Mouse (Mus musculus) heart, postnatal 0 days (tissue): Measurements from ENCODE around the gene Psmb5. TPM values are rescaled to one million over a fixed set of nuclear protein-coding genes. Genes with fewer than 3 reads are reported as not detected.

Source experiments
- ATAC-seq: fragments of 200-750 bp; cut with Nextera tagmentation; 2 replicates; pipeline ENCODE4 v1.8.0; 2017; ENCODE audit warnings: low read depth, moderate number of reproducible peaks, moderate library complexity; ENCODE audit not compliant: insufficient read depth
- DNase-seq: peaks from one replicate; pipeline ENCODE4 v3.0.0-alpha.2; 2016; ENCODE audit warnings: low spot score
- H3K27ac ChIP-seq: fragments of 300-500 bp; sonication (generic); 2 replicates; pipeline ENCODE4 v1.5.1; 2014; ENCODE audit warnings: low read depth, mild to moderate bottlenecking
- H3K27me3 ChIP-seq: fragments of 300-500 bp; sonication (generic); 2 replicates; pipeline ENCODE4 v1.6.1; 2014; ENCODE audit warnings: low read length, mixed read lengths; ENCODE audit not compliant: control insufficient read depth, insufficient read depth
- H3K36me3 ChIP-seq: fragments of 300-500 bp; sonication (generic); replicated peaks from 2 replicates; pipeline ENCODE4 v1.6.1; 2014; ENCODE audit warnings: low read length, mixed read lengths; ENCODE audit not compliant: control insufficient read depth, insufficient read depth
- H3K4me1 ChIP-seq: fragments of 300-500 bp; sonication (generic); 2 replicates; pipeline ENCODE4 v1.6.1; 2014; ENCODE audit warnings: antibody characterized with exemption; ENCODE audit not compliant: control insufficient read depth, insufficient read depth
- H3K4me2 ChIP-seq: fragments of 300-500 bp; sonication (generic); 2 replicates; pipeline ENCODE4 v1.6.1; 2014; ENCODE audit warnings: low read depth, mild to moderate bottlenecking, low read length, moderate library complexity
- H3K4me3 ChIP-seq: fragments of 300-500 bp; sonication (generic); 2 replicates; pipeline ENCODE4 v1.5.1; 2014; ENCODE audit warnings: low read depth, low read length
- H3K9ac ChIP-seq: fragments of 300-500 bp; sonication (generic); replicated peaks from 2 replicates; pipeline ENCODE4 v1.6.1; 2014; ENCODE audit warnings: low read depth, low read length, mixed read lengths
- H3K9me3 ChIP-seq: fragments of 300-500 bp; sonication (generic); replicated peaks from 2 replicates; pipeline ENCODE4 v1.6.1; 2016; ENCODE audit warnings: low read length; ENCODE audit not compliant: control insufficient read depth
- CTCF ChIP-seq: IDR thresholded peaks from 2 replicates; pipeline ENCODE4 v1.5.1; 2016; ENCODE audit warnings: antibody characterized with exemption, control low read depth, low read depth
- EP300 ChIP-seq: IDR thresholded peaks from 2 replicates; pipeline ENCODE4 v1.6.1; 2016; ENCODE audit warnings: antibody characterized with exemption, low read depth
- WGBS: fragments of 180-500 bp; shearing (Covaris S2); extraction: QIAGEN DNeasy Blood & Tissue Kit; methylation state at CpG from one replicate; pipeline ENCODE4 v1.1.7; 2014; 5-methylcytosine and 5-hydroxymethylcytosine counted together
- polyA plus RNA-seq: library from polyadenylated mRNA; unstranded; fragments of >200 nt; fragmentation: Nextera tagmentation; extraction: Ambion mirVana; gene quantifications from 2 replicates; pipeline ENCODE4 v1.2.1, GENCODE M21; 2015
- total RNA-seq: library from RNA; depleted of rRNA; stranded (reverse); fragments of >200 nt; gene quantifications from 2 replicates; pipeline ENCODE4 v1.2.3, GENCODE M21; 2014; ENCODE audit warnings: low replicate concordance; rRNA removed

Gene Psmb5
- total RNA-seq: 207 TPM in 2 replicates
- 342 and 350 TPM in 2 replicates for polyA plus RNA-seq

DNA sequence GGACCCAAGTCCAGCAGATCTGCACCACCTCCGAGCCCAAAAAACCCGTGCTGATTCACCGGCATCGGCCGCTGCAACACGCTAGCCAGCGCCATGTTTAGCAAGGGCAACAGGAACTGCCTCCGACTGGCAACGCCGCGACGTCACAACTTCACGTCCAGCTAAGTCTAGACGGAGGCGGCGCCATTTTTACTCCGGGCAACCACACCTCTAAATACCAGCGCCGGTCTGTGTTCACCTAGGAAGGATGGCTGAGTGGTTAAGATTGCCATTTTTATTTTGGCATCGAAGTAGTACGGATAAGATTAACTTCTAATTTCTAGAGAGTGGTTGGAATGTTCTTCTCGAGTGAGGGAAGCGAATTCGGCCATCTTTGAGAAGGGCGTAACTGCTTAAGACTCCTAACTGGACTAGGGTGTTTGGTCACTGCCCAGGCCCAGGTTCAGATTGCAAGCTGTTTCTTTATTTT is at the start of gene Psmb5:
Gene Psmb5 (minus strand): TSS at position 126 of the 469 bp plus-strand sequence.
- H3K9ac ChIP-seq: peak within 1 kb of the TSS; percentile 81
- under 1% methylated on average over 25 of the region's 25 CpGs for WGBS
- H3K4me2 ChIP-seq: peak within 1 kb of the TSS; percentile 93
- TF ChIP-seq EP300 (0 out of 2 replicates have a peak, but pooled peaks have one; percentile 30), CTCF (no peak)
- peaks cover 22% of the 10 kb centered on the region for H3K36me3 ChIP-seq
- peaks cover 4% of the 10 kb centered on the region; the same call in 1 of the 2 replicates for H3K4me1 ChIP-seq
- DNase-seq: peak; percentile 92
- H3K27ac ChIP-seq: peak within 1 kb of the TSS; percentile 74
- no peaks in the 10 kb centered on the region for H3K27me3 ChIP-seq
- no peaks in the 10 kb centered on the region for H3K9me3 ChIP-seq
- ATAC-seq: peak; percentile 90
- H3K4me3 ChIP-seq: peak within 1 kb of the TSS; percentile 75

DNA sequence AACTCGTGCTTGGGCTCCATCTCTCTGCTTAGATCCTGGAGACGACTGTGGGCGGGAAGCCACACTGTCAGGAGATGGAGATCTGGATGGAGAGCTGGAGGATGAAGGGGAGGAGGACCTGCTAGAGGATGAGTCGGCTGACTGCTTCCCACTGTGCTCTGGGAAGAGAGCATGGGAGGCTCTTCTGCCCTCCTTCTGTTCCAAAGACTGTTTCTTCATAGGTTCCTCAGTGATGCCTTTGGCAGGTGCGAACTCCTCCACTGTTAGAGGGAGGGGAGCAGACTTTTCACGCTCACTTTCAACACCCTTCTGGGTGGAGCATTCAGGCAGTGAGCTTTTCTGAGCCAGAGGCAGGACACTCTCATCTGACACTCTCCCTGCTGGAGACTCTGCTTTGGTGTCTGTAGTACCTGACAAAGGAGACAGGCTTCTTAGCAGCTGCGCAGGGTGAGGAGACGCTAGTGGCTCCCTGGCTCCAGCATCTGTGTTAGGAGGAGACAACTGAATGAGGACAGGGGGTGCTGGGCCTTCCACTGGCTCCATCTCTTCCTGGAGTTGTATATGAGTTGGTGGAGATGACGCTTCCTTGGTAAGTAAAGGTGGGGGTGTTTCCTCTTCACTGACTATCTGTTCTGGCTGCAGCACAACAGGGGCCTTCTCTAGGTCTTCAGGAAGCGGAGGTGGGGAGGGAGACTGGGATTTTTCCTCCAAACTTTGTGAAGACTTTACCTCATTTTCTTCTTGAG is 46.8 kb upstream of the Psmb5 start:
- no peaks in the 10 kb centered on the region for H3K27me3 ChIP-seq
- H3K4me3 ChIP-seq: no peak overlapping the region
- peaks cover 93% of the 10 kb centered on the region for H3K36me3 ChIP-seq
- no peak for ATAC-seq
- TF ChIP-seq EP300: no peak
- TF ChIP-seq CTCF: no peak
- H3K4me1 ChIP-seq: no peaks in the 10 kb centered on the region
- no peak for DNase-seq
- no peaks in the 10 kb centered on the region for H3K9me3 ChIP-seq
- H3K27ac ChIP-seq: no peak overlapping the region
- 87% methylated on average over 10 of the region's 10 CpGs for WGBS
- H3K9ac ChIP-seq: no peak overlapping the region
- H3K4me2 ChIP-seq: no peak overlapping the region

- DNase-seq (no peak), ATAC-seq (no peak)
- Histone ChIP-seq H3K4me2 (no peak overlapping the region), H3K27me3 (no peaks in the 10 kb centered on the region), H3K4me3 (no peak overlapping the region), H3K4me1 (no peaks in the 10 kb centered on the region), H3K9ac (no peak overlapping the region), H3K27ac (no peak overlapping the region), H3K9me3 (no peaks in the 10 kb centered on the region), H3K36me3 (peaks cover 96% of the 10 kb centered on the region)
- no peak for TF ChIP-seq EP300
- no peak for TF ChIP-seq CTCF
- 89% methylated on average over 2 of the region's 2 CpGs for WGBS
These were observed 42.2 kb upstream of the Psmb5 start for GRCm38 (mm10) chr14:54660009-54660408.

GRCm38 (mm10) chr14:54653496-54653895 is 35.7 kb upstream of the Psmb5 start:
- TF ChIP-seq CTCF: 0 out of 2 replicates have a peak, but pooled peaks have one; percentile 4
- no peak for TF ChIP-seq EP300
- H3K27me3 ChIP-seq: no peaks in the 10 kb centered on the region
- peak overlapping the region; percentile 69 for H3K4me3 ChIP-seq
- H3K9me3 ChIP-seq: no peaks in the 10 kb centered on the region
- peak overlapping the region; percentile 79 for H3K9ac ChIP-seq
- H3K4me2 ChIP-seq: peak overlapping the region; percentile 86
- H3K4me1 ChIP-seq: peaks cover 6% of the 10 kb centered on the region
- peak overlapping the region; percentile 84 for H3K27ac ChIP-seq
- peaks cover 71% of the 10 kb centered on the region for H3K36me3 ChIP-seq
- ATAC-seq (peak; percentile 95), DNase-seq (peak; percentile 97)
- 0% methylated on average over 12 of the region's 12 CpGs for WGBS

DNA sequence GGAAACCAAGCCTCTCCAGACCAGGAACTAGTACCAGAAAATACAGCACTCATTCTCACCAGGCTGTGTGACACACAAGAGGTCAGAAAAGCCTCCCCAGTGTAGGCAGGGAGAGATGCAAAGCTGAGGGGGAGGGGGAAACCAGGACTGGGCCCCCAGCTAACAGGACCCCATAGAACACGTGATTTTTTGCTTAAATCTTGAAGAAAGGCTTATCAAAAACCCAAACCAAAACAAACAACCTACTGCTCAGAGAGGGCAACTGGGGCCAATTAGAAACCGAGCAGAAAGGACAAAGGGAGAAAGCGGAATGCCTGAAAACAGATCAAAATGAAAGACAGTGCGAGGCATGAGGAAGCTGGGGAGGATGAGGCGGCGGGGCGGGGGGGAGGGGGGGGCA is 35.0 kb upstream of the Psmb5 start:
- peak overlapping the region; percentile 84 for H3K27ac ChIP-seq
- WGBS: 1% methylated on average over 7 of the region's 7 CpGs
- DNase-seq: no peak
- H3K27me3 ChIP-seq: no peaks in the 10 kb centered on the region
- ATAC-seq: no peak
- H3K4me2 ChIP-seq: peak overlapping the region; percentile 86
- H3K4me1 ChIP-seq: peaks cover 6% of the 10 kb centered on the region
- peaks cover 71% of the 10 kb centered on the region for H3K36me3 ChIP-seq
- TF ChIP-seq CTCF: no peak
- TF ChIP-seq EP300: no peak
- H3K9me3 ChIP-seq: no peaks in the 10 kb centered on the region
- peak overlapping the region; percentile 69 for H3K4me3 ChIP-seq
- H3K9ac ChIP-seq: peak overlapping the region; percentile 79
